Mouse (Mus musculus) spleen, adult 2 months (tissue): ENCODE data around the gene Ryr3.

Experiments used
- CTCF ChIP-seq: fragments of 200-500 bp; IDR thresholded peaks from 2 replicates; pipeline ENCODE4 v1.5.1; 2011; ENCODE audit warnings: mild to moderate bottlenecking, inconsistent platforms; ENCODE audit not compliant: insufficient read depth, insufficient read length, insufficient replicate concordance; ENCODE audit errors: extremely low read depth
- POLR2A ChIP-seq: fragments of 200-500 bp; IDR thresholded peaks from 2 replicates; pipeline ENCODE4 v1.6.1; 2011; ENCODE audit warnings: low read depth, low read length, inconsistent platforms

DNA sequence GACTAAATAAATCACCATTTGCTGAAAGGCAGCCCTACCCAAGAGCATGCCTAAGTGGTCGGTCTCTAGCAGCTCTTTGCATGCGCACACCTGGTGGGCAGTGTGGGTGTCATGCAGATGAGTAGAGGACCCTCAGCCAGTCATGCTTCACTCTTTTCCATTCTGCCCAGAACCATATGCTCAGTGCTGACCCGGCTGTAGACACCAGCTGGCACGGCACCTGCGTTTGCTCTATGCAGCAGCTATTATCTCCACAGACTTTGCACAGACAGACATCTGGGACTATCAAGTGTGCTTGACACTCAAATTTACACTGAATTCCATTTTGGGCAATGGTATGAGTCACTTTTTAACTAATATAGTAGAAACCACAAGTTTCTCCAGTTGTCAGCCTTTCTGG is 186.2 kb downstream of the Ryr3 start:
- TF ChIP-seq CTCF (no peak), POLR2A (no peak)
